Mouse (Mus musculus) CH12.LX (cell line): ENCODE results near the gene Srd5a1. TPM values are rescaled to one million over a fixed set of nuclear protein-coding genes. Genes with fewer than 3 reads are reported as not detected.

Experiments used
- DNase-seq: peaks from one replicate; pipeline ENCODE4 v3.0.0-alpha.2; 2013; ENCODE audit errors: extremely low read depth
- H3K27ac ChIP-seq: 2 replicates; pipeline ENCODE4 v1.5.1; 2012; ENCODE audit warnings: low read depth, mild to moderate bottlenecking, control low read depth, moderate library complexity; ENCODE audit not compliant: insufficient read depth
- H3K27me3 ChIP-seq: replicated peaks from 2 replicates; pipeline ENCODE3; 2012; ENCODE audit warnings: inconsistent platforms
- H3K36me3 ChIP-seq, 2 experiments: replicated peaks in 1 of 2; 2 replicates each; pipeline versions ENCODE3 to v1.6.1; 2012; ENCODE audit warnings: inconsistent platforms in 1 of 2, low read length in 1 of 2, mild to moderate bottlenecking in 1 of 2, mixed read lengths in 1 of 2, moderate library complexity in 1 of 2; ENCODE audit not compliant: control insufficient read depth in 1 of 2, insufficient read depth in 1 of 2
- H3K4me1 ChIP-seq, 2 experiments: 2 replicates each; pipeline ENCODE4 v1.6.1; 2012; ENCODE audit warnings: inconsistent platforms in 1 of 2, moderate library complexity in 1 of 2; ENCODE audit not compliant: insufficient read depth in 2 of 2, control insufficient read depth in 1 of 2
- H3K4me2 ChIP-seq: 2 replicates; pipeline ENCODE4 v1.6.1; 2012; ENCODE audit warnings: low read depth, mild to moderate bottlenecking, control low read depth; ENCODE audit not compliant: poor library complexity, insufficient read depth, severe bottlenecking
- H3K4me3 ChIP-seq, 3 experiments: fragments of 150-350 bp in 1 of 3; sonication (generic) in 1 of 3; replicated peaks in 1 of 3; 2 replicates each; pipeline versions ENCODE3 to v1.5.1; 2011 to 2012; ENCODE audit warnings: low read depth in 2 of 3, low read length in 2 of 3, mild to moderate bottlenecking in 2 of 3, moderate library complexity in 2 of 3, control low read depth in 1 of 3, improper control_type of control experiment in 1 of 3, inconsistent platforms in 1 of 3, mixed read lengths in 1 of 3; ENCODE audit not compliant: poor library complexity in 1 of 3
- H3K79me2 ChIP-seq: replicated peaks from 2 replicates; pipeline ENCODE4 v1.6.1; 2012; ENCODE audit warnings: mild to moderate bottlenecking, moderate library complexity; ENCODE audit not compliant: control insufficient read depth, poor library complexity, insufficient read depth, severe bottlenecking; ENCODE audit errors: extremely low read depth
- H3K9ac ChIP-seq: 2 replicates; pipeline ENCODE4 v1.6.1; 2012; ENCODE audit warnings: low read depth, mild to moderate bottlenecking, control low read depth, moderate library complexity; ENCODE audit not compliant: insufficient read depth
- H3K9me3 ChIP-seq: replicated peaks from 2 replicates; pipeline ENCODE3; 2012; ENCODE audit warnings: low read length, inconsistent platforms, mixed read lengths
- E2F4 ChIP-seq: IDR thresholded peaks from 2 replicates; pipeline ENCODE4 v1.6.1; 2011; ENCODE audit warnings: low read depth, low read length, improper control_type of control experiment; ENCODE audit not compliant: insufficient replicate concordance
- EP300 ChIP-seq: IDR thresholded peaks from 2 replicates; pipeline ENCODE4 v1.6.1; 2011; ENCODE audit warnings: low read length, improper control_type of control experiment
- MXI1 ChIP-seq: IDR thresholded peaks from 2 replicates; pipeline ENCODE4 v1.6.1; 2011; ENCODE audit warnings: mild to moderate bottlenecking, low read depth, low read length, improper control_type of control experiment
- MYC ChIP-seq: IDR thresholded peaks from 2 replicates; pipeline ENCODE4 v1.6.1; 2011; ENCODE audit warnings: low read depth, mild to moderate bottlenecking, improper control_type of control experiment, low read length
- POLR2AphosphoS2 ChIP-seq: IDR thresholded peaks from 2 replicates; pipeline ENCODE4 v1.6.1; 2011; ENCODE audit warnings: low read depth, low read length, improper control_type of control experiment
- RAD21 ChIP-seq: IDR thresholded peaks from 2 replicates; pipeline ENCODE4 v1.6.1; 2011; ENCODE audit warnings: low read depth, mild to moderate bottlenecking, low read length, improper control_type of control experiment, moderate library complexity
- RCOR1 ChIP-seq: conservative IDR thresholded peaks from 2 replicates; pipeline ENCODE4 v1.6.1; 2012; ENCODE audit warnings: low read depth, mild to moderate bottlenecking, inconsistent platforms, low read length, improper control_type of control experiment
- SIN3A ChIP-seq: IDR thresholded peaks from 2 replicates; pipeline ENCODE4 v1.6.1; 2012; ENCODE audit warnings: low read length, improper control_type of control experiment, inconsistent platforms
- UBTF ChIP-seq: IDR thresholded peaks from 2 replicates; pipeline ENCODE4 v1.6.1; 2012; ENCODE audit warnings: low read depth, mild to moderate bottlenecking, inconsistent platforms, low read length, improper control_type of control experiment, moderate library complexity
- USF2 ChIP-seq: conservative IDR thresholded peaks from 2 replicates; pipeline ENCODE4 v1.6.1; 2011; ENCODE audit warnings: low read depth, low read length, improper control_type of control experiment
- ZC3H11A ChIP-seq: IDR thresholded peaks from 2 replicates; pipeline ENCODE4 v1.6.1; 2012; ENCODE audit warnings: low read depth, mild to moderate bottlenecking, inconsistent platforms, low read length, improper control_type of control experiment
- ZKSCAN1 ChIP-seq: IDR thresholded peaks from 2 replicates; pipeline ENCODE4 v1.6.1; 2012; ENCODE audit warnings: low read depth, inconsistent platforms, low read length, improper control_type of control experiment, borderline replicate concordance
- dilution Hi-C: fragments of 300-500 bp; cut with MboI; formaldehyde crosslinking; loops from 2 replicates; pipeline ENCODE4 v1.14.3; 2020; ENCODE audit warnings: low sequenced_read_pairs; ENCODE audit not compliant: extremely low pct_unique_long_range_greater_than_20kb, extremely low pct_ligation_motif_present
- in situ Hi-C: fragments of 300-500 bp; cut with MboI; formaldehyde crosslinking; loops from 3 replicates; pipeline ENCODE4 v1.14.3; 2019; ENCODE audit warnings: low sequenced_read_pairs, low pct_ligation_motif_present, low pct_unique_long_range_greater_than_20kb, mixed read lengths
- polyA plus RNA-seq: library from polyadenylated mRNA; unstranded; fragments of >175 nt; gene quantifications from 2 replicates; pipeline ENCODE4 v1.2.1, GENCODE M21; 2012; ENCODE audit warnings: low read depth; ENCODE audit not compliant: insufficient read length
- total RNA-seq, 2 experiments: library from RNA; depleted of rRNA; stranded (reverse); fragments of 300-350 nt in 1 of 2; fragments of >200 nt in 1 of 2; gene quantifications; 2 replicates each; pipeline ENCODE4 v1.2.3; 2012 to 2014

Gene Srd5a1
- total and polyA plus RNA-seq, 3 experiments: 1.2 to 2.4 (median 2.3) TPM

- H3K27me3 ChIP-seq: no peaks in the 10 kb centered on the region
- in situ Hi-C loops: no loop called here
- peaks cover 12 to 45% of the 10 kb centered on the region in 2 experiments for H3K4me1 ChIP-seq
- TF ChIP-seq E2F4 (no peak), MYC (no peak)
- TF ChIP-seq, all 38 proteins: peak for 0
- no peaks in the 10 kb centered on the region for H3K9me3 ChIP-seq
- peak within 1 kb of the TSS; percentile 89 for H3K4me2 ChIP-seq
- no peak for DNase-seq
- dilution Hi-C loops: no loop called here
- peaks cover 5 to 28% of the 10 kb centered on the region in 2 experiments for H3K36me3 ChIP-seq
- H3K79me2 ChIP-seq: peaks cover 21% of the 10 kb centered on the region
- peak within 1 kb of the TSS; percentile 65 for H3K27ac ChIP-seq
- peak within 1 kb of the TSS; percentile 81 for H3K9ac ChIP-seq
- H3K4me3 ChIP-seq: peak within 1 kb of the TSS; percentile 87 to 96 (median 91)
Observed at GRCm38 (mm10) chr13:69534334-69534653, 76.9 kb downstream of the Srd5a1 start, which contains the start of gene Tent4a. TSS of gene Tent4a (minus strand) at chr13:69534617.

- Histone ChIP-seq H3K4me1 (peaks cover 12 to 46% of the 10 kb centered on the region in 2 experiments), H3K9me3 (no peaks in the 10 kb centered on the region), H3K27me3 (no peaks in the 10 kb centered on the region), H3K4me2 (peak within 1 kb of the TSS; percentile 89), H3K27ac (peak within 1 kb of the TSS; percentile 33; the same call in 1 of the 2 replicates), H3K79me2 (peaks cover 27% of the 10 kb centered on the region), H3K4me3 (peak within 1 kb of the TSS; percentile 87 to 96 (median 91)), H3K9ac (peak within 1 kb of the TSS; percentile 72), H3K36me3 (peaks cover 5 to 34% of the 10 kb centered on the region in 2 experiments)
- dilution Hi-C loops: no loop called here
- TF ChIP-seq UBTF (0 out of 2 replicates have a peak, but pooled peaks have one; percentile 48), MXI1 (peak; percentile 69; the same call in 1 of the 2 replicates), ZKSCAN1 (no peak)
- in situ Hi-C loops: no loop called here
- DNase-seq: no peak
Observed at GRCm38 (mm10) chr13:69533405-69534333, 77.6 kb downstream of the Srd5a1 start, which contains the start of gene Nsun2. TSS of gene Nsun2 (plus strand) at chr13:69533746.

GRCm38 (mm10) chr13:69532893-69533404 is 78.3 kb downstream of the Srd5a1 start:
- H3K27ac ChIP-seq: no peak overlapping the region

More at GRCm38 (mm10) chr13:69532893-69533404, 78.3 kb downstream of the Srd5a1 start:
- Histone ChIP-seq H3K27me3 (no peaks in the 10 kb centered on the region), H3K4me2 (peak overlapping the region; percentile 89), H3K4me1 (peaks cover 12 to 44% of the 10 kb centered on the region in 2 experiments), H3K9ac (peak overlapping the region; percentile 72), H3K79me2 (peaks cover 27% of the 10 kb centered on the region), H3K36me3 (peaks cover 5 to 40% of the 10 kb centered on the region in 2 experiments), H3K9me3 (no peaks in the 10 kb centered on the region), H3K4me3 (peak overlapping the region; percentile 87 to 96 (median 91))
- no peak for TF ChIP-seq RCOR1
- TF ChIP-seq ZC3H11A: no peak
- TF ChIP-seq EP300: no peak
- TF ChIP-seq RAD21: peak; percentile 12
- TF ChIP-seq USF2: no peak
- no peak for TF ChIP-seq POLR2AphosphoS2
- TF ChIP-seq ZKSCAN1: no peak
- 0 out of 2 replicates have a peak, but pooled peaks have one; percentile 30 for TF ChIP-seq SIN3A
- no peak for TF ChIP-seq UBTF
- TF ChIP-seq MXI1: no peak
- in situ Hi-C loops: no loop called here
- no peak for DNase-seq
- dilution Hi-C loops: no loop called here
